Mouse (Mus musculus) liver, adult 2 months (tissue): ENCODE results near the gene H2-Q7.
"Not testable (repeated sequence)": the region's sequence is repeated elsewhere in the genome, so short reads cannot be mapped to it uniquely, and the experiment has no call there.

ENCODE experiments used
- CTCF ChIP-seq: fragments of 200-500 bp; IDR thresholded peaks from 2 replicates; pipeline ENCODE4 v1.5.1; 2011; ENCODE audit warnings: low read depth, low read length, control low read depth
- POLR2A ChIP-seq: fragments of 200-500 bp; IDR thresholded peaks from 2 replicates; pipeline ENCODE4 v1.6.1; 2011; ENCODE audit warnings: low read length, control low read depth; ENCODE audit not compliant: insufficient read depth; ENCODE audit errors: extremely low read depth

DNA sequence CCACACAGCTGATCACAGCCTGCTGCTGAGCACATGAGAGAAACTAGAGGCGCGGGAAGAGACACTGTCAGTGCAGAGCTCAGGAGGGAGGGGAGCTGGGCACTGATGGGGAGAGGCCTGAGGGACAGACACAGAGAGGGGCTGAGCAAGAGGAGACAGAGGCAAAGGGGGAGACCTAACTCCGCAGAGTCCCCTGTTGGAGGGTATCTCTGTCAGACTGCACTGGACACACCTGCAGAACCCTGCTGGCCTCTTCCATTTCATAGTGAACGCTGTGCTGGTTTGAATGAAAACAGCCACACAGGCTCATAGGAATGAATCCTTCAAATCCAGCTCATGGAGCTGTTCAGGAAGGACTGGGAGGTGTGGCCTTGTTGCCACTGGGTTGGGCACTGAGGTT, 17.6 kb upstream of the H2-Q7 start:
- not testable (repeated sequence) for TF ChIP-seq POLR2A, CTCF
